Mouse (Mus musculus) intestine, embryonic 16.5 days (tissue): ENCODE results near the gene Ttc19. TPM values are rescaled to one million over a fixed set of nuclear protein-coding genes. Genes with fewer than 3 reads are reported as not detected.

Experiments used
- ATAC-seq: fragments of 200-750 bp; cut with Nextera tagmentation; 2 replicates; pipeline ENCODE4 v1.8.0; 2017; ENCODE audit warnings: moderate TSS enrichment, moderate library complexity
- H3K27ac ChIP-seq: fragments of 300-500 bp; sonication (generic); 2 replicates; pipeline ENCODE4 v1.5.1; 2014; ENCODE audit warnings: mild to moderate bottlenecking, low read length
- H3K27me3 ChIP-seq: fragments of 300-500 bp; sonication (generic); replicated peaks from 2 replicates; pipeline ENCODE4 v1.6.1; 2014; ENCODE audit warnings: low read length, control low read depth, mixed read lengths; ENCODE audit not compliant: control insufficient read depth, insufficient read depth
- H3K36me3 ChIP-seq: fragments of 300-500 bp; sonication (generic); 2 replicates; pipeline ENCODE4 v1.6.1; 2014; ENCODE audit warnings: low read length, control low read depth; ENCODE audit not compliant: control insufficient read depth, insufficient read depth
- H3K4me1 ChIP-seq: fragments of 300-500 bp; sonication (generic); 2 replicates; pipeline ENCODE4 v1.6.1; 2014; ENCODE audit warnings: low read length, control low read depth, mixed read lengths; ENCODE audit not compliant: control insufficient read depth, insufficient read depth
- H3K4me2 ChIP-seq: fragments of 300-500 bp; sonication (generic); 2 replicates; pipeline ENCODE4 v1.6.1; 2014; ENCODE audit warnings: low read depth, low read length, control low read depth
- H3K4me3 ChIP-seq: fragments of 300-500 bp; sonication (generic); 2 replicates; pipeline ENCODE4 v1.5.1; 2014; ENCODE audit warnings: mild to moderate bottlenecking, low read length
- H3K9ac ChIP-seq: fragments of 300-500 bp; sonication (generic); 2 replicates; pipeline ENCODE4 v1.6.1; 2014; ENCODE audit warnings: low read depth, low read length
- H3K9me3 ChIP-seq: fragments of 300-500 bp; sonication (generic); 2 replicates; pipeline ENCODE4 v1.6.1; 2016; ENCODE audit warnings: low read length, control low read depth; ENCODE audit not compliant: control insufficient read depth
- WGBS: fragments of 180-500 bp; shearing (Covaris S2); extraction: QIAGEN DNeasy Blood & Tissue Kit; methylation state at CpG from one replicate; pipeline ENCODE4 v1.1.7; 2014; 5-methylcytosine and 5-hydroxymethylcytosine counted together
- polyA plus RNA-seq: library from polyadenylated mRNA; unstranded; fragments of >200 nt; fragmentation: Nextera tagmentation; extraction: Ambion mirVana; gene quantifications from 2 replicates; pipeline ENCODE4 v1.2.1, GENCODE M21; 2015

Ttc19 gene
- polyA plus RNA-seq, result 13.2 and 14.4 TPM in 2 replicates

DNA sequence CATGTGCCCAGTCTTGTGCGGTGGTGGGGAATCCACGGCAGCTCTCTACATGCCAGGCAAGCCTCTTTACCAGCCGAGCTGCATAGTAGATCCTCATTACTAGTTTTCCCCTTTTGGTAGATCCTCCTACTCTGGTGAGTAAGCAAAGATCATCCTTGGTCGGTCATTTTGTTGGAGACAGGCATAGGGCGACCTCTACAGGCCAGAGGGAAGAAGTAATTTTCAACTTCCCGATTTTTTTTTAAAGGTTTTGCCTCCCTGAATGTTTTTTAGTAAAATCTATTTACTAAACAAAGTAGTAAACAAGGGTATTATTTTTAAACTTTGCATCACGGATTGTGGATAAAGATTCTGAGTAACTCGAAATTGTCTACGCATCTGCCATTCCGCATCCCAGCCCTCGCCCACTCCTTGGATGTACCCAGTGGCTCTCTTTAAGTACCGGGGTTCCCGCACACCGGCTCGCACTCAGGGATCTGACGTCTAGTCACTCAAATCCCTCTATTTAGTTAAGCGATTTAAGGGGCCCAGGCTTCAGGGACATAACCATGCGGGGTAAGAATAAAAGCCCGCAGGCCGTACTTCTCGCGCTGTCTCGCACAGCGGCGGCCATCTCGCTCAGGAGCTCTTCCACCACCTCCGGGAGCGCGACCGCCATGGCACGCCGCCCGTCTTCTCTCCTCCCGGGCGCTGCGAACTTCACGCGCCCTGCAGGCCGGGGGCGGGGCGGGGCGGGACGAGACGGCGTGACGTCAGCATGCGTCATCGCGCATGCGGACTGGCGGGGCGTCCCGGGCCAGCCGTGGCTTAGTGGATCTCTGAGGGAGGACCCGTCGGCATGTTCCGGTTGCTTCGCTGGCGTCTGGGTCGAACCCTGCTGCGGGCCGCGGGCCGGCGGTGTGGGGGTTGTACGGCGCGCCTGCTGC lies at the start of gene Ttc19, which contains the start of gene Zswim7:
Gene Ttc19 (plus strand): TSS at position 799 of the 926 bp plus-strand sequence.
Gene Zswim7 (minus strand): TSS at position 701 of the 926 bp plus-strand sequence.
- Histone ChIP-seq H3K4me3 (peak within 1 kb of the TSS; percentile 91), H3K4me2 (peak within 1 kb of the TSS; percentile 85), H3K36me3 (peaks cover 4% of the 10 kb centered on the region; the same call in 1 of the 2 replicates), H3K27ac (peak within 1 kb of the TSS; percentile 89), H3K9me3 (no peaks in the 10 kb centered on the region), H3K4me1 (0 out of 2 replicates have a peak, but pooled peaks cover 6% of the 10 kb centered on the region), H3K27me3 (no peaks in the 10 kb centered on the region), H3K9ac (peak within 1 kb of the TSS; percentile 87)
- whole genome bisulfite sequencing, result under 1% methylated on average over 68 of the region's 68 CpGs
- peak; percentile 94 for ATAC-seq

DNA sequence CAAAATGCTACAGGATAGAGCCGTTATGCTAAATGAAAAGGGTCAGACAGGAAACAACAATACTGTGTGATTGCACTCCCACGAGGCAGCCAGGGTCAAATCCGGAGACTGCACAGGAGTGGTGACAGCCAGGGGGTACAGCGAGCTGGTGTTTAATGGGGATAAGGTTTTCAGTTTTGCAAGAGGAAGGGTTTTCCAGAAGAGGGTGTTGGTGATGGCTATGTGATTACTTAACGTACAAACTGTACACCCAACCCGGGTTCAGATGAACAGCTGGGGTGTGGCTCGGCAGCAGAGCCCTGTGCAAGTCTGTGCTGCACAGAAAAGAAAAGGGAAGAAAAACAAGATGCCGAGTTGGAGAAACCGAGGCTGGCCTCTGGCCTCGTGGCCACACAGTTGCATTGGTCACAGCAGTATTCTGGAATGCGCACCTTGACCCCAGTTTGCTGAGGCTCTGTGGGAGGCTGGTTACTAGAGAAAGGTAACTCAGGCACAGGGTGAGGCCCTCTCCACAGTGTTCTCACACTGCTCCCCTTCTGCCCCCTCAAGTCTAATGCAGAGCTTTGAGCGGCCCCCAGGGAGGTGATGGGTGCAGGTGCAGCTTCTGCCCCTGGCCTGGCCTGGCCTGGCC lies 40.5 kb upstream of the Ttc19 start:
- Histone ChIP-seq H3K4me2 (no peak overlapping the region), H3K4me3 (no peak overlapping the region), H3K9me3 (0 out of 2 replicates have a peak, but pooled peaks cover 2% of the 10 kb centered on the region), H3K4me1 (no peaks in the 10 kb centered on the region), H3K27ac (no peak overlapping the region), H3K36me3 (no peaks in the 10 kb centered on the region), H3K9ac (no peak overlapping the region), H3K27me3 (no peaks in the 10 kb centered on the region)
- 66% methylated on average over 12 of the region's 12 CpGs for WGBS
- ATAC-seq, result peak; percentile 70

DNA sequence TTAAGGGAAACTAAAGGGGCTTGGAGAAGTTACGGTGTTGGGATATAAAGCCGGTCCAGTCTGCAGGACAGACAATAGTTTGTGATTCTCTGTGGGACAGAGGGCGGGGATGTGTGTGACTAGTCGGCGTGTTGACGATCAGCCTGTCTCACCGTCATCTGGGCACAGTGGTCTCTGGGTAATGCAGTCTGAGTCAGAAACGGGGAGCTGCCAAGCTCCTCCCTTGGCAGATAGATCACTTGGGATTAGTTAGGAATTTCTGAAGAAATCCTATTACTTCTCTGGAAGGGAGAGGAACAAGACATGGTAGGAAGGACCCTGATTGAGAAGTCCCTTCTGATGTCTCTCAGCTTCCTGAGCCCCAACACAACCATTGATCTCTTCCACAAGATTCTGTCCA lies 37.4 kb upstream of the Ttc19 start:
- H3K4me2 ChIP-seq, result no peak overlapping the region
- H3K4me3 ChIP-seq, result no peak overlapping the region
- no peaks in the 10 kb centered on the region; the same call in 1 of the 2 replicates for H3K4me1 ChIP-seq
- no peaks in the 10 kb centered on the region for H3K36me3 ChIP-seq
- H3K27me3 ChIP-seq, result no peaks in the 10 kb centered on the region
- WGBS, result 85% methylated on average over 8 of the region's 8 CpGs
- no peak overlapping the region for H3K9ac ChIP-seq
- ATAC-seq, result no peak
- 0 out of 2 replicates have a peak, but pooled peaks cover 3% of the 10 kb centered on the region for H3K9me3 ChIP-seq
- no peak overlapping the region for H3K27ac ChIP-seq

DNA sequence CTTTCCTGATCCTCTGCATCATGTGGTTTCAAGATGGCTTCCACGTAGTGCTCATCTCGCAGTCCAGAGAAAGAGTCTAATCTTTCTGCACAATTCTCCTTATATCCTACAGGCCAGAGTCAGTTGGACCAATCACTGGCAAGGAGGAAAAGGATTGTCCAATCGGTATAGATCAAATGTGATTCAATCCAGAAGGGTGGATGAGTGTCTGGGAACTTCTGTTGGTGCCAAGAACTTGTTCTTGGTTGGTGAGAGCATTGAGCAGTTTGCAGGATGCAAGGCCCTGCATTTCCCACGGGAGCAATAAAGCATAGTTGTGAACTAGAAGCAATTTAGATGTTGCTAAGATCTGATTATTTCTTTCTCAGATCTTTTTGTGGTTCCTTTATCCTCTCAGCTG lies 36.8 kb upstream of the Ttc19 start:
- Histone ChIP-seq H3K4me1 (peaks cover under 1% of the 10 kb centered on the region; the same call in 1 of the 2 replicates), H3K4me3 (no peak overlapping the region), H3K9ac (no peak overlapping the region)

DNA sequence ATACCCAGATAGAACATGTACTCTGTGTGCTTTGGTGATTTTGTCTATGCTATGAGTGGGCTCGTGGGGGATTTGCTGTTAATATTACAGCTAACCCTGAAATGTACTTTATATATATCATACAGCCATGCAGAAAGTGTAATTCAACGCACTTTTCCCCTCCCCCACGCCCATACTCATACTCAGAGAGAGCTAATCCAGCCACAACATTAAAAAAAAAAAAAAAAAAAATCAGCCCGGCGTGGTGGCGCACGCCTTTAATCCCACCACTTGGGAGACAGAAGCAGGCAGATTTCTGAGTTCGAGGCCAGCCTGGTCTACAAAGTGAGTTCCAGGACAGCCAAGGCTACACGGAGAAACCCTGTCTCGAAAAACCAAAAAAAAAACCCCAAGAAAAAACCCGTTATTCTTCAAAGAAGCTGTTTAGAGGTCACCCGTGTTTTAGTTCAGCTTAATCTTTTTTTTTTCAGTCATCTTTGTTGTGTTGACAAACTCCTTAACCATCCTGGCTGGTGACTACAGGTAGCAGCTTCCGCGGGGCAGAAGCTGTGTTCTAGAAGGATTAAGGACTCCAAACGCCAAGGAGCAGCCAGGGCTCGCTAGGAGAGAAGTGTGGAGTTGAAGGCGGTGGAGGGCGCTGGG lies 33.4 kb upstream of the Ttc19 start:
- WGBS, result 31% methylated on average over 18 of the region's 18 CpGs
- no peak for ATAC-seq
- Histone ChIP-seq H3K4me2 (peak overlapping the region; percentile 94), H3K9ac (peak overlapping the region; percentile 71), H3K4me3 (peak overlapping the region; percentile 67), H3K27ac (no peak overlapping the region; the same call in 1 of the 2 replicates), H3K36me3 (no peaks in the 10 kb centered on the region), H3K4me1 (peaks cover 18% of the 10 kb centered on the region), H3K9me3 (0 out of 2 replicates have a peak, but pooled peaks cover 3% of the 10 kb centered on the region), H3K27me3 (no peaks in the 10 kb centered on the region; the same call in 1 of the 2 replicates)

More for the DNA sequence above, 36.8 kb upstream of the Ttc19 start:
- H3K36me3 ChIP-seq, result no peaks in the 10 kb centered on the region
- 91% methylated on average over 4 of the region's 4 CpGs for WGBS
- no peak overlapping the region for H3K27ac ChIP-seq
- no peaks in the 10 kb centered on the region for H3K27me3 ChIP-seq
- H3K4me2 ChIP-seq, result no peak overlapping the region
- 0 out of 2 replicates have a peak, but pooled peaks cover 3% of the 10 kb centered on the region for H3K9me3 ChIP-seq
- no peak for ATAC-seq

DNA sequence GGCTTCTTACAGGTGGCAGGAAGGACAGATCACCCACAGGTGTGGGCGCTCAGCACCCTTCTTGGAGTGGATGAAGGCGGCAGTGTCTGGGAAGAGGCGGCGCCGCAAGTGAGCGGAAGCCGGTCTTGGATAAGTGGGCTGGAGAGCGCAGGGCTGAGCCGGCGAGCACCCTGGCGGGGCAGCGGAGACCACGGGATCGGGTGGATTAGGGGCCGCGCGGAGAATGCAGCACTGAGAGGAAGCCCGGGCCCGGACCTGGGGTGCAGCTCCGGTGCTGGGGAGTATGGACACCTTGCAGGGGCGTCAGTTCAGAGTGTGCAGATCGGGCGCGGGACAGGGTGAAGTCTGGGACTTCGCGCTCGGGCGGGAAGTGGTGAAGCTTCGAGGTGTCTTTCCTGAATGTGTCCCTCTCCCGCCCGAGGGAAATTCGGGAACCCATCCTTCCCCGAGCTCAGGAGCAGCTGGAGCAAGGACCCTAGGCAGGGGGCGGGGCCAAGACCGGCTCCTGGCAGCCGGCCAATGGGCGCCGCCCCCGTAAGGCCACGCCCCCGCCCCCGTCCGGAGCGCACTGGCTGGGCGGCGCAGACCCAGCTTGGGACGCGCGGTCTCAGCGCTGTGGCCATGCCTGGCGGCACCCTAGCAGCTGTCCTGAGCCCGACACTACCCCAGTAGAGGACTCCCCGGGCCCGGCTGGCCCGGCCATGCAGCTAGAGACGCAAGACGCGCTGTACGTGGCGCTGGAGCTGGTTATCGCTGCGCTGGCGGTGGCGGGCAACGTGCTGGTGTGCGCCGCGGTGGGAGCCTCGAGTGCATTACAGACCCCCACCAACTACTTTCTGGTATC lies 32.6 kb upstream of the Ttc19 start, which contains the start of gene Adora2b:
Gene Adora2b (plus strand): TSS at position 584 of the 844 bp plus-strand sequence.
- Histone ChIP-seq H3K27ac (peak within 1 kb of the TSS; percentile 42), H3K9me3 (0 out of 2 replicates have a peak, but pooled peaks cover 3% of the 10 kb centered on the region), H3K4me3 (peak within 1 kb of the TSS; percentile 67), H3K9ac (peak within 1 kb of the TSS; percentile 71), H3K36me3 (no peaks in the 10 kb centered on the region), H3K4me1 (peaks cover 18% of the 10 kb centered on the region), H3K4me2 (peak within 1 kb of the TSS; percentile 94), H3K27me3 (no peaks in the 10 kb centered on the region; the same call in 1 of the 2 replicates)
- peak; percentile 86 for ATAC-seq
- under 1% methylated on average over 69 of the region's 69 CpGs for WGBS

DNA sequence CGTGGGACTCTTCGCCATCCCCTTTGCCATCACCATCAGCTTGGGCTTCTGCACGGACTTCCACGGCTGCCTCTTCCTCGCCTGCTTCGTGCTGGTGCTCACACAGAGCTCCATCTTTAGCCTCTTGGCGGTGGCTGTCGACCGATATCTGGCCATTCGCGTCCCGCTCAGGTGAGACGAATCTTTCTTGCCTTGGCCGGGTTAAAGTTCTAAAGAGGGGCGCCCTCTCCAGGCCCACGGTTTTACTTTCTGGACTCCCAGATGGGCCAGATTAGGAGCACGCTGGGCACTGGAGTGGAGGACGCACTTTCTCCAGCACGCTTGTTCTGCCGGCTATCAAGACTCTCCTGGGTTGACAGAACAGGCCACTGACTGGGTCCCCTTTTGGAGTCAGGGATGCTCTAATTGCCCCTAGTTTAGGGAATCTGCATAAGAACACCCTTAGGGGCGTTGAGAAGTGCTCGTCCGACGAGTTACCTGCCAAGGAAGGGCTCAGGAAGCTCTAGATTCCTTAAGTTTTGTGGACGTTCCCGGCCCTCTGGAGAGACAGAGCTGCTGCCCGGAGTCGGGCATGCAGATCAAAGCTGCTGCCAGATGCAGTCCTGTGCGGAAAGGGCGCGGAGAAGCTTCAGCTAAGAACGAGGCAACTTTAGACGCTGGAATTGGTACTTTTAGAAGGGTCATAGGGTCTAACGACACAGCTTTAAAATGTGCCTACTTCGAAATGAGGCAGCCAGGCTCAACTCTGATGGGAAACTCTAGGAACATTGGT lies 31.8 kb upstream of the Ttc19 start:
- Histone ChIP-seq H3K27ac (no peak overlapping the region), H3K27me3 (no peaks in the 10 kb centered on the region; the same call in 1 of the 2 replicates), H3K4me3 (peak overlapping the region; percentile 67), H3K4me2 (peak overlapping the region; percentile 94), H3K9ac (peak overlapping the region; percentile 71), H3K36me3 (no peaks in the 10 kb centered on the region), H3K9me3 (0 out of 2 replicates have a peak, but pooled peaks cover 3% of the 10 kb centered on the region), H3K4me1 (peaks cover 18% of the 10 kb centered on the region)
- ATAC-seq, result peak; percentile 47
- WGBS, result 6% methylated on average over 35 of the region's 35 CpGs
